Mouse (Mus musculus) megakaryocyte, adult 5-6 weeks (primary cell): ENCODE measurements around the gene Gcgr. TPM values are rescaled to one million over a fixed set of nuclear protein-coding genes. Genes with fewer than 3 reads are reported as not detected.

Experiments used
- ATAC-seq: 2 replicates; pipeline ENCODE4 v1.8.0; 2016; ENCODE audit warnings: mild to moderate bottlenecking, inconsistent platforms; ENCODE audit not compliant: poor library complexity, severe bottlenecking
- total RNA-seq, 2 experiments: library from RNA; stranded (forward) in 1 of 2; stranded (reverse) in 1 of 2; fragments of 153-499, 151-499 nt in 1 of 2; fragments of 221-1000, 200-1000 nt in 1 of 2; gene quantifications; 2 replicates each; pipeline versions ENCODE4 v1.2.3 to v1.2.4; 2015 to 2017

The Gcgr gene
- total RNA-seq (2015) = not detected in 2 replicates
- total RNA-seq (2017) = not detected in 2 replicates

GRCm38 (mm10) chr11:120530085-120530964 is at the start of gene Gcgr:
Gene Gcgr, plus strand, starts transcription at chr11:120530699.
- 0 out of 2 replicates have a peak, but pooled peaks have one; percentile 28 for ATAC-seq

DNA sequence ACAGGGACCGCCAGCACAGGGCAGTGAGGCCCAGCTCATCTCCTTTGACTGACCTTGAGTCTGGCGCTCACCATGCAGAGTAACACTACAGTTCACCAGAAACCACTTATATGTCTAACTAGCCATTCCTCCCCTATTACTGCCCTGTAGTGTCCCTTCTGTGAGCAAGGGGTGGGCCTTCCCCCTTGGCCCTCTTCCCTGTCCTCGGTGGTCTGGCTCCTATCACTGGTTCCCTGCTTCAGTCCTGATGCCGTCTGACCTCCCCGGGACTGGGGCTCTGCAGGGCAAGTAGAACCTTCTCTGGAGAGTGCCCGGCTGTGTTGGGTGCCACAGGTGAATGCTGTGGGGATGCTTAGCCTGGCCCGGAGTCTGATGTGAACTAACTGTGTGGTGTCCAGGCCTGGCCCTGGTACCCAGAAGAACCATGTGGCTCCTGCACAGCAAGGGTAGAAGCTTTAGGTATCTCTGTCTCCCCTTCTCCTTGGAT is 47.0 kb upstream of the Gcgr start:
- ATAC-seq = no peak

DNA sequence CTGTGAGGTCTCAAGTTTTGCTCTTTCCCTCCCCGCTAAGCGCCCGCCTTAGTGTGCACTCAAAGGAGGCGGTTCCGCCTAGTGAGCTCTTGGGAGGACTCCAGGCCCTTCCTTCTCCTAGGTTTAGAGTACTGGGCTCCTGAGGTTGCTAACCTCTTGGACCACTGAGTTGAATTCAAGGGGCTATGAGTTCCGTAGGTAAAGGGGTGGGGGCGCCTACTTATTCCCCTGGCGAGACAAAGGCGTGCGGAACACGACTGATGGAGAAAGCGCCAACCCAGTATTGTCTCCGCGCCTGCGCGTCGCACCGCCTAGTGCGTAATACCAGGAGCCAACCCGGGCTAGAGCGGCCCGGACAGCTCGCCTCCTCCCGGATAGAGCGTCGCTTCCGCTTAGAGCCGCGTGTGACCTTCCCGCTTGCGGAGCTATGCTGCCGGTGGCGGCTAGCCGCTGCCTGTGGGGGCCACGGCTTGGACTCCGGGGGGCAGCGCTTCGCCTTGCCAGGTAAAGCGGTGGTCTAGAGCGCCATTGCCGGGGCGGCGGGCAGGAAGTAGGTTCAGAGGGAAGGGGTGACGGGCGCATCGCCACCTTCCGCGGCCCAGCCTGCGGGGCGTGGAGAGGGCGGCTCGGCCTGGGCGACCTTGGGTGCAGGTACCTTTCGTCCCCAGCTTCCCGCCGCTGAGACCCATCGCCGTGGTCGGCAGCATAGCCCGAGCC is 46.1 kb upstream of the Gcgr start, which contains the start of gene Mrpl12:
Mrpl12 (plus strand) TSS at position 349 of the 717 bp plus-strand sequence.
- ATAC-seq = peak; percentile 92

GRCm38 (mm10) chr11:120485251-120485650 is 45.2 kb upstream of the Gcgr start:
- ATAC-seq = no peak

- ATAC-seq = no peak
Observed at GRCm38 (mm10) chr11:120488516-120488915, 42.0 kb upstream of the Gcgr start.

DNA sequence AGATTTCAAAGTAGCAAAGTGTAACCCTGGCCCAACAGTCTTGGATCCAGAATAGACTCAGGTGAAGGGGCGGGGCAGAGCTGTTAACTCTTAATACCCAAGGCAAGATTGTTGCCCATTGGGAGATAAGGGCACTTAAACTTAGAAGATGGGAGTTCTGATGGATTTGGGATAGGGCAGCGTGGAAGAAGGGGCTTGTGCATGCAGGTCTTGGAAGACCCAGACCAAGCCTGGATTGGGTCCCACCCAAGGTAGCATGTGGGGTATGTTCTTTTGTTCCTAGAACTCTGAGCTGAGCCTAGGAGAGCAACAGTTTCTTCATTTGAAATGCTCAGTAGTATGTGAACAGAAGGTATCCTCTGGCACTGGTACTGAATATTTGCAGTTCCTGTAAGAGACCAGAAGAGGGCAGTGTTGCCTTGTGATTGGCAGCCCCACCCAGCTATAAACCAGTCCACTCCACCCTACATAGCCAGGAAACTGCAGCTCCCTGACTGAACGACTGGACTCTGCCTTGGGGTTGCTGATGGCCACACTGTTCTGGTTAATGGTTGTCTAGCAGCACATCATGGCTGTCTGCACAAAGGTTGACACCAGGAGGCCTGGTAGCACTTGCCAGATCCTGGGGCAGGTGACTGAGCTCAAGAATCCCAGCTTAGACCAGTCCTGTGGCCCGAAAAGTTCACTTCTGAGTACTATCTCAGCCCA is 41.3 kb upstream of the Gcgr start:
- ATAC-seq = peak; percentile 61

GRCm38 (mm10) chr11:120490291-120491046 is 40.0 kb upstream of the Gcgr start:
- ATAC-seq = no peak

DNA sequence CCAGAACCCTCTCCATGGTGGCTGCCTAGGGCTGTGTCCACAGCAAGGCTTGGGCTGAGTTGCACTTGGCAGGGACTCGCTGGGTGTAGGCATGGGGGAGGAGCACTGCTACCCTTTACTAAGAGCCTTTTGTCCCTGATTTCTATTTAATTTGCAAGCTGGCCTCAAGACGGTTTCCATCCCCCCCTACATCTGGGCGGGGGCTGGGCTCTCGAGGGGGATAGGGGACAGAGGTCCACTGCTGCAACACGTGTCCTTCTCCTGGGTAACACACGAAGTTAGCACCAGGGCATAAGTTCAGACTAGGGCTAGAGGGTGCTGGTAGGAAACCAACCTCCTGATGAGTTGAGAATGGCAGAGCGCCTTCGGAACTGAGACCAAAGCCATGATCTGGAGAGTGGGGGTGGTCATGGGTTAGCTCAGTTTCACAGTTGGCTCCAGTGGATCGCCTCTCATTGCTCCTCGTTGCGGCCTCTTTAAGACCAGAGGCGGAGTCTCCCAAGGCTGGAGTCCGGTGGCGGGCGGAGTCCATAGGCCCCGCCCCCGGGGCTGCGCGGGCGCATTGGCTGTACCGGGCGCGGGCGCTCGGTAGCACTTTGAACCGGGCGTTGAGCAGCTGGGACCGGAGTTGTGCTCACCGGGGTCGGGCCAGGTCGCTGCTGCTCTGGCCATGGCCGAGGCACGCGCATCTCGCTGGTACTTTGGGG is 39.0 kb upstream of the Gcgr start, which contains the start of gene Slc25a10:
Slc25a10 (plus strand) TSS at position 524 of the 707 bp plus-strand sequence.
- ATAC-seq = peak; percentile 81

- ATAC-seq = peak; percentile 43
Observed at GRCm38 (mm10) chr11:120492024-120492877, 38.2 kb upstream of the Gcgr start.

DNA sequence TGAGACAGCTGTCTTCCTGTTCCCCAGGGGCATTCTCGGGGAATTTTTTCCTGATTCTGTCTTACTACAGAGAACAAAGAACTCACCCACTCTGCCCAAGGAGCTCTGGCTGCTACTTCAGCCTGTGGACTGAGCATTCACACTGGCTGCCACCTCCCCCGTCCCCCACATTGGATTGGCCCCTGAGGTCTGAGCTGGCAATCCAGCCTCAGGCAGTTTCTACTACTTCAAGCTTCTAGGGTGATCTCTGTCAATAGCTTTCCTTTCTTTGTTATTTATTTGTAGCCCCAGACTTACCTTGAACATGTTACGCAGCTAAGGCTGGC is 37.7 kb upstream of the Gcgr start:
- ATAC-seq = no peak

DNA sequence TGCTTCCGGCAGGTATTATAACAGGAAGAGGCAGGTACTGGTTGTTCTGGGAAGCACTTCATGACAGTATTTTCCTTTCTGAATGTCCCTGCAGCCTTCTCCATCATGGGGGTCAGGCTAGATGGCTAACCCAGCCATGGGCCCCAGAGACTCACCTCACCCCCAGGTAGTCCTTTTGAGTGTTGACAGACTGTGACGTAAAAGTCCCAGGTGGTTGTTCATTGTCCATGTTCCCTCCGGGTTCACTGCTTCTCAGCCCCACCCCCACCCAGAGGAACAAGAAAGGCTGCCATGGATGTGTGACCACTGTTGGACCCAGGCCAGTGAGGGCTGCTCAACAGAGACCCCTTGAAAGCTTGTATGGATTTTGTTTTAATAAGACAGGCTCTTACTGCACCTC is 37.1 kb upstream of the Gcgr start:
- no peak for ATAC-seq

DNA sequence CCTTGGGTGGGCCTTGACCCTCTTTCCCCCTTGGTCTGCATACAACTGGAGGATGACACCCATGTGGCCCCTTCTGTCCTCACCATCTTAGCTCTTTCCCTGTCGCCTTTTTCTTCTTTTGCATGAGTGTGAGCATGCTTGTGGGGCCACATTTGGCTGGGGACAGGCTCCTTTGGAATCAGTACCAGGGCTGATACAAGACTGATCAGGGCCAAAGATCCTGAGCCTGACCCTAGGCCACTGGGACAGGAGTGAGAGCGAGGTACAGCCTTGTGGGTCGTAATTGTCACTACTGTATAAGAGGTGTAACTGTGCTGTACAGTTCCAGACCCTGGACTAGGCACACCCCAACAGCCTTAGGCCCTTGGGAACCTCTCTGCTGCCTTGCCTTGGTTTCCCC is 36.6 kb upstream of the Gcgr start:
- no peak for ATAC-seq

GRCm38 (mm10) chr11:120497436-120497835 is 33.1 kb upstream of the Gcgr start:
- ATAC-seq = no peak

DNA sequence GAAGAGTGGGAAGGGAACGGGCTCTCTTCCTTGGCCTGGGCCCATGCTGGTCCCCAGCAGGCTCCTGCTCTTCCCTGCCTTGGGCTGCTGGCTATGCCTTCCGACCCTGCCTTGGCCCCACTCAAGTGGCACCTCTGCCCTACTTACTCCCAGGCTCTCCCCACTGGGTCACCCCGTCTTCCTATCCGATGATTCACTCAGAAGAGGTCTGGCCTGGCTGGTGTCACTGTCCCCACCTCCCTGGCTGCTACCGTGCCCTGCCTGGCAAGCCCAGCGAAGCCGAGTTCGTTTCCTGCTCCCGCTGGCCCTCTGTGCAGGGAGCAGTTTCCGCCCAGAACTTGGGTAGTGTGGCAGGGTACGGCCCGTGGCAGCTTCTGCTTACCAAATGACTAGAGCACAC is 32.3 kb upstream of the Gcgr start:
- no peak for ATAC-seq

GRCm38 (mm10) chr11:120498891-120499290 is 31.6 kb upstream of the Gcgr start:
- ATAC-seq = no peak

DNA sequence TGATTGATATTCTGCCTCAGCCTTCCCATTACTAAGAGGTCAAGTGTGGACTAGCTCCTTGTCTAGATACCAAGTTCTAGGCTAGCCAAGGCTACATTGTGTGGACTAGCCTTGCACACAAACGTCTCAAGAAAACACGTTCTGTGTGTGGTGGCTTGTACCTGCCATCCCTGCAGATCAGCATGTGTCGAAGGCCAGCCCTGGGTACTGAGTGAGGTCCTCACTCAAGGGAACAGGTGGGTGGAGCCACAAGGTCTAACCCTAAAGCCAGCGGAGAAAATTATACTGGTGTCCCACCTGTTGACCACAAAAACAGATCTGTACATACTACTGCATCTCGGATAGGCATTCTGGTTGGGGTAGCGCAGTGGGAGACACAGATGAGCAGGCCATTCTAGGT is 30.6 kb upstream of the Gcgr start:
- no peak for ATAC-seq

DNA sequence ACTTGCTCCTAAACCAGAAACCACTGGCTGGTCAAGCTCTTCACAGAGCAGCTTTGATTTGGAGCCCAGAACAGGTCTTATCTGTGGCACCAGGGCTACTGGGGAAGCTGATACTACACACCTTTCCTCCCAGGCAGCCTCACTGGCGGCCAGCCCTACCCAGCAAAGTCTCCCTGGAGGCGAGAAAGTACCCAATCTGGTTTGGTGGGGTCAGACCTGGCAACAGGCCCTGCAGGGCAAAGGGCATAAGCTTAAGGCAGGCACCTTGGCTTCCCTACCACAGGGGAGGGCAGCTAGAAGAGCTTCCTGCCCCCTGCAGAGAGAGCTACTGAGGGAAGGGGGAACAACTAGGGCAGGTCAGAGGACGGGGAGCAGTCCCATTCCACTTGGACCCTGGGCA is 30.1 kb upstream of the Gcgr start:
- no peak for ATAC-seq

DNA sequence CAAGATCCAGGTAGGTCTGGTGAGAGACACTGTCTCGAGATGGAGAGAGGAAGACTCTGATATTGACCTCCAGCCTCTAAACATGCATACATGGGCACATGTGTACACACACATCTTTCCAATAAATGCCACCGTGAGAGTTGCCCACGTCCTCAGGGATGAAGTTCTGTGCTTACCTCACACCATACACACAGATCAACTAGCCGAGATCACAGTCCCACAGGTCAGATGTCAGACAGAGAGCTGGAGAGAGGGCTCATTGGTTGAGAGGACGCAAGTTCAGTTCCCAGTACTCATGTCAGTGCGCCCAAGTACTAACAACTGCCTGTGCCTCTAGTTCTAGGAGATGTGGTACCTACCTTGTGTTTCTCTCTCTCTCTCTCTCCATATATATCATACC is 29.5 kb upstream of the Gcgr start:
- no peak for ATAC-seq

GRCm38 (mm10) chr11:120501701-120502100 is 28.8 kb upstream of the Gcgr start:
- ATAC-seq = no peak
